Mouse (Mus musculus): ENCODE data around the gene Tas2r134. TPM values are rescaled to one million over a fixed set of nuclear protein-coding genes. Genes with fewer than 3 reads are reported as not detected.

Tas2r134 gene
- polyA plus RNA-seq (2012; rRNA removed) = not detected in 2 replicates

DNA sequence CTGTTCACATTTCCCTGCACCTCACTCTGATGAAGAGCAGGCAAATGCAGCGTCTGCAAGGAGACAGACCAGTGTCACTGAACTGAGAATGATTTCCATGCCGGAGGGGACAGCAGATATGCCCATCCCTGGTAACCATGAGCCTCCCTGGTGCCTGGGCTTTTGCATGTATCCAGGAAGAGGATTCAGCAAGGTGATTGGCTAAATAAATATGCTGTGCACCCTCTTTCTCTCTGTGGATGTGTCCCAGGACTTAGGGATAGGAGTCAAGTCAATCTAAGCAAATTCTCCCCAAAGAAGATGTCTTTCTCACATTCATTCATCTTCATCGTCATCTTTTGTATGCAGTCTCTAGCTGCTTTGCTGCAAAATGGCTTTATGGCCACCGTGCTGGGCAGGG, at the start of gene Tas2r134:
Gene Tas2r134 (plus strand): TSS at position 301 of the 400 bp plus-strand sequence.

